Mouse (Mus musculus): ENCODE data around the gene Btbd35f9.
"Not testable (repeated sequence)": the region's sequence is repeated elsewhere in the genome, so short reads cannot be mapped to it uniquely, and the experiment has no call there.

Btbd35f9 gene

DNA sequence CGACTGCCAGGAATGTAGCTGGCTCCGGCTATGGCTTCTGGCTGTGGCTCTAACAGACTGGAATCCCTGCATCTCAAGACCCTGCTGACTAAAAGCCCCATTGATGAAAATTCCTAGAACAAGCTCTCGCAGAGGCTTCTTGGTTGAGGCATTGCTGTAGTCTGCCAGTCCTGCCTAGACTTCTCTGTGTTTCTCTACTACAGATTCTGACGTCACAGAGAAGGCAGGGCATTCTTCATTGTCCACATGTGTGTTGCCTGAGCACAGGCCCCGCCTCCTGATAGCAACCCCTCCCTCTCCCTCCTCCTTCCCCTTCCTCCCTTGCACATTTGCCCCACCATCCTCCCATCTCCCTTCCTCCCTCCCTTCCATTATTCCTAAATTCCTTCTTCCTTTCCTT, at the start of gene Btbd35f9:
Btbd35f9 (minus strand) TSS at position 101 of the 400 bp plus-strand sequence.
- not testable (repeated sequence) for DNase-seq

Measured in kidney, postnatal 4 days (tissue).